ENCODE assay signal across 8 mouse cellular contexts in the genomic region with DNA sequence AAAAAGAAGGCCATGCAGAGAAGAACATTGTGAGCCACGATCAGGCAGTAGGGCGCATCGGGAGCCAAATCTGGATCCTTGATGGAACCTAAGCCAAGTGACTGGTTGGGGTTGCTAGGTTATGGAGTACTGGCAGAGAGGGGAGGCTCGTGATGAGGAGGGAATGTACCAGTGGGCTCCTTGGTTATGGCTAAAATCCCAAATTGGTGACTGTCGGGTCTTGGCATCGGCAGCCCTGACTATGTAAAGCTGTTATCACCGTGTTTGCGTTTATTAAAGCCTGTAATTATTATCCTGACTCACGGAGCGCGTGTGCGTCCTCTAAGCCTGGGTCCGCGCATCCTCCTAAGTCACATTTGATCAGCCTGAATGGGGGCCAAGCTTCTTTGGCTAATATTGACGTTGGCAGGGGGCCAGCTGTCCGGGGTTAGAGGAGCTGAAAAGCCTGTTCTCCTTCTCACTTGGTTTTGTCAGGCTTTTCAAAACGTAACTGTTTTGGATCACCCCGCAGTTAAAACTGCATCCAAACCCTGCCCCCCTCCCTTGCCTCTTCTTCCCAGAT.
A peak's percentile ranks its signal among the peaks of the same experiment; 100 is the strongest.
DNase-seq lines count a peak whose midpoint lies in the region; ATAC-seq lines count a peak whose summit lies in the region.

No protein-coding gene starts in this region.

- peak; percentile 58 for ATAC-seq in intestine, embryonic 14.5 days (replicated peaks; ENCODE audit: low FRiP score, low TSS enrichment, low read depth)
- peak; percentile 78 for ATAC-seq in midbrain, embryonic 15.5 days (replicated peaks)

- DNase-seq in adipocyte (ENCODE audit: low spot score): peak; percentile 63
- peak; percentile 74 to 80 for DNase-seq in cerebellum, postnatal 25 days
- DNase-seq in gastrocnemius, postnatal 14 days: peak; percentile 61
- DNase-seq in intestine, embryonic 14.5 days (ENCODE audit: low spot score): peak; percentile 74
- peak; percentile 25 for DNase-seq in left cerebral cortex, adult 11 months (ENCODE audit: low spot score)
- DNase-seq in testis, postnatal 10 days (ENCODE audit: low spot score): peak; percentile 78
- DNase-seq in c-Kit-positive CD71-positive TER-119-positive erythroid progenitor cells, embryonic 14.5 days (ENCODE audit: low spot score): no peak

- H3K9me3 ChIP-seq in intestine, embryonic 14.5 days (ENCODE audit: control insufficient read depth, low read length): no peaks in the 10 kb centered on the region
- no peaks in the 10 kb centered on the region for H3K9me3 ChIP-seq in midbrain, embryonic 15.5 days

- no peaks in the 10 kb centered on the region for H3K27me3 ChIP-seq in intestine, embryonic 14.5 days (replicated peaks; ENCODE audit: control insufficient read depth, insufficient read depth, low read length)
- H3K27me3 ChIP-seq in midbrain, embryonic 15.5 days (replicated peaks): peaks cover 8% of the 10 kb centered on the region; the same call in 1 of the 2 replicates

- 22% methylated on average over 18 of the region's 18 CpGs for WGBS in intestine, embryonic 14.5 days
- WGBS in midbrain, embryonic 15.5 days: 21% methylated on average over 18 of the region's 18 CpGs

- H3K4me1 ChIP-seq in intestine, embryonic 14.5 days (replicated peaks; ENCODE audit: control insufficient read depth, insufficient read depth, low read length): peaks cover 25% of the 10 kb centered on the region
- peaks cover 13% of the 10 kb centered on the region; the same call in 1 of the 2 replicates for H3K4me1 ChIP-seq in midbrain, embryonic 15.5 days

- intact Hi-C loops in gastrocnemius, postnatal 14 days (cut with DNase I; ENCODE audit: low total_unique reads): no loop called here

- no peak overlapping the region for H3K9ac ChIP-seq in intestine, embryonic 14.5 days (ENCODE audit: low read length)
- no peak overlapping the region for H3K9ac ChIP-seq in midbrain, embryonic 15.5 days

- H3K4me2 ChIP-seq in intestine, embryonic 14.5 days (ENCODE audit: low read length): peak overlapping the region; percentile 31
- H3K4me2 ChIP-seq in midbrain, embryonic 15.5 days: peak overlapping the region; percentile 39

- no peak overlapping the region for H3K4me3 ChIP-seq in intestine, embryonic 14.5 days (ENCODE audit: low read depth, low read length)
- peak overlapping the region; percentile 12; the same call in 1 of the 2 replicates for H3K4me3 ChIP-seq in midbrain, embryonic 15.5 days

- no peaks in the 10 kb centered on the region for H3K36me3 ChIP-seq in intestine, embryonic 14.5 days (ENCODE audit: control insufficient read depth, insufficient read depth, low read length)
- H3K36me3 ChIP-seq in midbrain, embryonic 15.5 days (replicated peaks): no peaks in the 10 kb centered on the region

- peak overlapping the region; percentile 33; the same call in 1 of the 2 replicates for H3K27ac ChIP-seq in intestine, embryonic 14.5 days (ENCODE audit: low read depth)
- H3K27ac ChIP-seq in midbrain, embryonic 15.5 days: no peak overlapping the region
